Mouse (Mus musculus) ES-E14 (cell line): ENCODE results near the gene Gm28729. TPM values are rescaled to one million over a fixed set of nuclear protein-coding genes. Genes with fewer than 3 reads are reported as not detected.
"Not testable (repeated sequence)": the region's sequence is repeated elsewhere in the genome, so short reads cannot be mapped to it uniquely, and the experiment has no call there.

ENCODE experiments used
- DNase-seq: peaks from one replicate; pipeline ENCODE4 v3.0.0-alpha.2; 2013; ENCODE audit warnings: low read depth, low spot score
- H3K27ac ChIP-seq: 2 replicates; pipeline ENCODE4 v1.5.1; 2012; ENCODE audit warnings: low read depth, mild to moderate bottlenecking, low read length, moderate library complexity, mixed read lengths; ENCODE audit not compliant: poor library complexity, insufficient read depth, severe bottlenecking
- H3K36me3 ChIP-seq: 2 replicates; pipeline ENCODE4 v1.6.1; 2012; ENCODE audit warnings: mild to moderate bottlenecking, low read length, moderate library complexity, mixed read lengths; ENCODE audit not compliant: control insufficient read depth, poor library complexity, insufficient read depth, severe bottlenecking
- H3K4me1 ChIP-seq, 2 experiments: fragments of 150-350 bp in 1 of 2; sonication (generic) in 1 of 2; 2 replicates each; pipeline ENCODE4 v1.6.1; 2012; ENCODE audit warnings: low read length in 2 of 2, mild to moderate bottlenecking in 1 of 2, mixed read lengths in 1 of 2; ENCODE audit not compliant: control insufficient read depth in 2 of 2, insufficient read depth in 2 of 2, poor library complexity in 1 of 2
- H3K4me3 ChIP-seq, 2 experiments: fragments of 150-350 bp in 1 of 2; sonication (generic) in 1 of 2; 2 replicates each; pipeline ENCODE4 v1.5.1; 2012; ENCODE audit warnings: low read length in 2 of 2, low read depth in 1 of 2, mild to moderate bottlenecking in 1 of 2, mixed read lengths in 1 of 2; ENCODE audit not compliant: insufficient read depth in 1 of 2, poor library complexity in 1 of 2, severe bottlenecking in 1 of 2
- H3K9ac ChIP-seq: 2 replicates; pipeline ENCODE4 v1.6.1; 2012; ENCODE audit warnings: low read depth, mild to moderate bottlenecking, low read length, mixed read lengths; ENCODE audit not compliant: poor library complexity, insufficient read depth, severe bottlenecking
- H3K9me3 ChIP-seq: fragments of 150-350 bp; sonication (generic); 2 replicates; pipeline ENCODE4 v1.6.1; 2012; ENCODE audit warnings: low read depth, mild to moderate bottlenecking, low read length; ENCODE audit not compliant: control insufficient read depth, insufficient read depth
- CHD2 ChIP-seq: IDR thresholded peaks from 2 replicates; pipeline ENCODE4 v1.6.1; 2014; ENCODE audit warnings: mild to moderate bottlenecking, low read depth, low read length, inconsistent platforms
- HCFC1 ChIP-seq: IDR thresholded peaks from 2 replicates; pipeline ENCODE4 v1.6.1; 2012; ENCODE audit warnings: low read length, inconsistent platforms, borderline replicate concordance; ENCODE audit not compliant: insufficient read depth
- MAFK ChIP-seq: IDR thresholded peaks from 2 replicates; pipeline ENCODE4 v1.6.1; 2014; ENCODE audit warnings: mild to moderate bottlenecking, low read depth, low read length, inconsistent platforms; ENCODE audit not compliant: insufficient read depth
- ZC3H11A ChIP-seq: IDR thresholded peaks from 2 replicates; pipeline ENCODE4 v1.6.1; 2012; ENCODE audit warnings: low read depth, mild to moderate bottlenecking, inconsistent platforms, low read length, borderline replicate concordance
- ZNF384 ChIP-seq: IDR thresholded peaks from 2 replicates; pipeline ENCODE4 v1.6.1; 2012; ENCODE audit warnings: low read depth, low read length, inconsistent platforms
- in situ Hi-C, 2 experiments: fragments of 600-800 bp; cut with MboI; formaldehyde crosslinking; loops; one replicate each; pipeline ENCODE4 v1.15.1; 2025; ENCODE audit warnings: low sequenced_read_pairs in 2 of 2, inconsistent platforms in 1 of 2; ENCODE audit not compliant: unreplicated experiment in 2 of 2
- total RNA-seq: library from RNA; depleted of rRNA; stranded (reverse); fragments of 300-350 nt; gene quantifications from 2 replicates; pipeline ENCODE4 v1.2.3, GENCODE M21; 2012

Gene Gm28729
- total RNA-seq, 1 experiment: 0.40 TPM

DNA sequence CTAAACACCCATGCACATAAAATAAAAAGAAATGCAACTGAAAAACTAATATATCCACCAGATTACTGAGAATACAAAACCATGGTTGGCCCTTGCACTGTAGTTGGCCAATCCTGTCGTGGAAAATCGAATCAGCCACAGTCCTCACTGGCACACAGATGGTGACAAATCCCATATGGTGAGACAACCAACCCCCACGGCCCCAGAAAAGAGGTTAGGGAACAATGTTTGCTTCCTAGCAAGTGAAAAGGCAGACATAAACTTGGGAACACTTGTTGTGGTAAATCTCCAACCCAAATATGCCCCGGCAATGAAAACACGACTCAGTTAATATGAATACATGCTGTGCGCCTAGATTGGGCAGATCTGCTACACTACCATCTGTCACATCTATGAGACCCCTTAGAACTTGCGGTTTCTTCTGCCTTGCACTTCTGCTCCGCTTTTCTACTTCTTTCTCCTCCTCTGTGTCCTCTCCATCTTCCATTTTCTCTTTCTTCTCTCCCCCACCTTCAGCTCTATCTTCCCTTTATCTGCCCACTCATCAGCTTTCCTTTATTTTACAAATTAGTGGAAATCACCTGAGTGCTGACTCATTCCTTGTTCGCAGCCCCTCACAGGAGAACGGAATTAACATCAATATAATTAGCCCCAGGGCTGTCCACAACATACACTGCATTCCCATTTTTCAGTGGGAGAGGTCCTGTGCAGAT lies 5.1 kb upstream of the Gm28729 start:
- Histone ChIP-seq H3K9ac (no peak overlapping the region; the same call in 1 of the 2 replicates), H3K4me3 (peak overlapping the region in 1 of 2 experiments; percentile 32; a peak in 3 of 4 replicates), H3K36me3 (no peaks in the 10 kb centered on the region), H3K9me3 (no peaks in the 10 kb centered on the region), H3K27ac (no peak overlapping the region), H3K4me1 (peaks cover 3 to 14% of the 10 kb centered on the region in 2 experiments; a peak in 3 of 4 replicates)
- TF ChIP-seq MAFK (0 out of 2 replicates have a peak, but pooled peaks have one; percentile 63), HCFC1 (no peak), CHD2 (no peak), ZC3H11A (no peak)
- DNase-seq: no peak
- in situ Hi-C loops: no loop called here

DNA sequence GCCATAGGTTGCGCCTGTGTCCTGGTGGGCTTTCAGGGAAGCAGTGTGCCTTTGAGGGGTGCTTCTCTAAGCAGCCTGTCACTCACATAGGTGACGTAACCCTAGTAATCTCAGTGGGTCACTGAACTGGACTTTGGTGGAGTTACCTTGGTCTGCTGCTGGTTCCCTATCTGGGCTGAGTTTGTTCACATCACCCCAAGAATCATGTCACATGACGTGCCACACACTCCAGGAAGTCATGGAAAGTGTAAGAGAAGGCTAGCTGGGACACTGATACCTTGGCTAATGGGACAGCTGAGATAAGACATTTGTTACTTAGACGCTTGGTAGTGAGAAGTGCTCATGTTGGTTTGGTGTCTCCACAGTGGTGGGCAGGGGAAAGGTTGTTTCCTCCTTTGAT lies 947 bp upstream of the Gm28729 start:
- Histone ChIP-seq H3K4me1 (peaks cover 6 to 16% of the 10 kb centered on the region in 2 experiments; a peak in 3 of 4 replicates), H3K9ac (no peak overlapping the region), H3K4me3 (no peak overlapping the region), H3K9me3 (no peaks in the 10 kb centered on the region), H3K27ac (no peak overlapping the region), H3K36me3 (no peaks in the 10 kb centered on the region)
- no peak for DNase-seq
- no peak for TF ChIP-seq CHD2
- TF ChIP-seq HCFC1: no peak
- no peak for TF ChIP-seq ZNF384
- no peak for TF ChIP-seq MAFK
- no peak for TF ChIP-seq ZC3H11A
- in situ Hi-C loops: no loop called here

DNA sequence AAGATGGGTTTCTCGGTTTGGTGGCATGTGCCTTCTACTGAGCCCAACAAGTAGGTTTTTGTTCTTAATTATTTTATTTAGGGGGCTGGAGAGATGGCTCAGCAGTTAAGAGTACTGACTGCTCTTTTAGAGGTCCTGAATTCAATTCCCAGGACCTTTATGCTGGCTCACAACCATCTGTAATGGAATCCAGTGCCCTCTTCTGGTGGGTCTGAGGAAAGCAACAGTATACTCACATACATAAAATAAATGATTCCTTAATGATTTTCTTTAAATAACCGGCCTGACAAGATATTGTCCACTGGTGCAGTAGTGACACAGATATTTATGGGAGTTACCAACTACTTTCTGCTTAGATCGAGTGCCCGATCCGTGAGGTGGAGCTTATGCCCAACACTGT lies 1.9 kb downstream of the Gm28729 start:
- no peak overlapping the region for H3K4me3 ChIP-seq
- H3K9ac ChIP-seq: no peak overlapping the region
- no peak for DNase-seq
- no peak for TF ChIP-seq MAFK
- 0 out of 2 replicates have a peak, but pooled peaks have one; percentile 2 for TF ChIP-seq ZC3H11A
- no peak for TF ChIP-seq ZNF384
- peaks cover 3 to 8% of the 10 kb centered on the region in 2 experiments; a peak in 1 of 4 replicates for H3K4me1 ChIP-seq
- H3K9me3 ChIP-seq: no peaks in the 10 kb centered on the region
- H3K36me3 ChIP-seq: no peaks in the 10 kb centered on the region
- H3K27ac ChIP-seq: no peak overlapping the region
- in situ Hi-C loops: no loop called here

DNA sequence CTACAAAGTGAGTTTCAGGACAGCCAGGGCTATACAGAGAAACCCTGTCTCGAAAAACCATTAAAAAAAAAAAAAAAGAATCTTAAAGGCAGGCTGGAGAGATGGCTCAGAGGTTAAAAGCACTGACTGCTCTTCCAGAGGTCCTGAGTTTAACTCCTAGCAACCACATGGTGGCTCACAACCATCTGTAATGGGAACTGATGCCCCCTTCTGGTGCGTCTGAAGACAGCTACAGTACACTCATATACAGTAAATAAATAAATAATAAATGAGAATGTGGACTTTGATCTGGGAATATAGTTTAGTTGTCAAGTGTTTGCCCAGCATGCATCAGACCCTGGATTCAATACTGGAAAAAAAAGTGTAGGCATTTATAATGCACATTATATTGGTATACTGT lies 3.5 kb downstream of the Gm28729 start:
- H3K4me1 ChIP-seq, H3K9ac ChIP-seq, H3K4me3 ChIP-seq, H3K36me3 ChIP-seq, DNase-seq, H3K27ac ChIP-seq, H3K9me3 ChIP-seq, in situ Hi-C loops: not testable (repeated sequence)

DNA sequence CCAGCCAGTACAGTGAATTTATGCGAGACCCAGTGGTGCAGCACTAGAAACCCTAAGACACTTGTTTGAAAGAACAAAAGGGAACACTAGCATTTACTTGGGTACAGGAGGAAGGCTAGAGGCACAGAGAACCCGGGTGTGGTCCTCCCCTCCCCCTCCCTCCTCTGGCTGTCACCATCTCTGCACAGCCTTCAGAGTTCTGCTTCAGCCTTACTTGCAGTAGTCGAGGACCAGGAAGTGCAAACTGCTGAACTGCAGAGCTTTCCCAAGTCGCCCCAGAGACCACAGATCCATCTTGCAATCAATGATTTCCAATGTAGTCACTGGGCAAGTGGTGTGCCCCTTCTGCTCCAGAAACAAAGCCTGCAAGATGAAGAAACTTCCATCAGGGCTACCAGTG lies 7.6 kb downstream of the Gm28729 start:
- in situ Hi-C loops: no loop called here
- DNase-seq: no peak

More for the DNA sequence above, 7.6 kb downstream of the Gm28729 start:
- Histone ChIP-seq H3K9ac (no peak overlapping the region), H3K36me3 (no peaks in the 10 kb centered on the region), H3K27ac (no peak overlapping the region), H3K4me3 (no peak overlapping the region), H3K9me3 (no peaks in the 10 kb centered on the region), H3K4me1 (peaks cover 0 to 11% of the 10 kb centered on the region in 2 experiments; a peak in 1 of 4 replicates)
- no peak for TF ChIP-seq HCFC1
